Mouse (Mus musculus) adrenal gland, postnatal 25 days (tissue): ENCODE results near the gene Abca9. TPM values are rescaled to one million over a fixed set of nuclear protein-coding genes. Genes with fewer than 3 reads are reported as not detected.

Source experiments
- DNase-seq: peaks from one replicate; pipeline ENCODE4 v3.0.0; 2021; ENCODE audit warnings: mixed read lengths
- long read RNA-seq: library from polyadenylated mRNA; stranded (forward); transcript quantifications from one replicate; pipeline ENCODE4 v2.0.0, GENCODE M21; 2021
- total RNA-seq: library from RNA; stranded (reverse); gene quantifications from 2 replicates; pipeline ENCODE4 v1.2.3, GENCODE M21; 2021

The Abca9 gene
- total RNA-seq: 10.4 and 13.3 TPM in 2 replicates
- long read RNA-seq, partial matches to known transcripts: 2 of 2 reads
- long read RNA-seq, other reads (novel, unspliced or antisense): 0 of 2 reads

- no peak for DNase-seq
Measured at GRCm38 (mm10) chr11:110167459-110168251, at the start of gene Abca9. TSS of gene Abca9 (minus strand) at chr11:110168196.

GRCm38 (mm10) chr11:110217118-110217517 lies 49.1 kb upstream of the Abca9 start:
- DNase-seq: no peak

GRCm38 (mm10) chr11:110203930-110204329 lies 35.9 kb upstream of the Abca9 start:
- DNase-seq: no peak

GRCm38 (mm10) chr11:110198882-110199281 lies 30.9 kb upstream of the Abca9 start:
- DNase-seq: no peak

GRCm38 (mm10) chr11:110196561-110197306 lies 28.7 kb upstream of the Abca9 start:
- no peak for DNase-seq

- no peak for DNase-seq
Measured at GRCm38 (mm10) chr11:110195310-110195709, 27.3 kb upstream of the Abca9 start.

- no peak for DNase-seq
Measured at GRCm38 (mm10) chr11:110171212-110171611, 3.2 kb upstream of the Abca9 start.

GRCm38 (mm10) chr11:110165822-110166221 lies 2.2 kb downstream of the Abca9 start:
- no peak for DNase-seq

- DNase-seq: no peak
Measured at GRCm38 (mm10) chr11:110165409-110165808, 2.6 kb downstream of the Abca9 start.

GRCm38 (mm10) chr11:110157059-110157458 lies 10.9 kb downstream of the Abca9 start:
- no peak for DNase-seq

- no peak for DNase-seq
Measured at GRCm38 (mm10) chr11:110155985-110156384, 12.0 kb downstream of the Abca9 start.

GRCm38 (mm10) chr11:110147640-110148039 lies 20.4 kb downstream of the Abca9 start:
- DNase-seq: no peak

GRCm38 (mm10) chr11:110145421-110145820 lies 22.6 kb downstream of the Abca9 start:
- DNase-seq: no peak

GRCm38 (mm10) chr11:110130760-110131159 lies 37.2 kb downstream of the Abca9 start:
- DNase-seq: no peak

GRCm38 (mm10) chr11:110111137-110111536 lies 56.9 kb downstream of the Abca9 start:
- DNase-seq: no peak

GRCm38 (mm10) chr11:110101437-110101836 lies 66.6 kb downstream of the Abca9 start:
- DNase-seq: no peak

- DNase-seq: no peak
Measured at GRCm38 (mm10) chr11:110098901-110099300, 69.1 kb downstream of the Abca9 start.

- no peak for DNase-seq
Measured at GRCm38 (mm10) chr11:110097465-110097864, 70.5 kb downstream of the Abca9 start.

- no peak for DNase-seq
Measured at GRCm38 (mm10) chr11:110095858-110096257, 72.1 kb downstream of the Abca9 start, which contains the start of gene Abca8a. TSS of gene Abca8a (minus strand) at chr11:110095978.

- no peak for DNase-seq
Measured at GRCm38 (mm10) chr11:110094846-110095380, 73.1 kb downstream of the Abca9 start.

GRCm38 (mm10) chr11:110094236-110094635 lies 73.8 kb downstream of the Abca9 start:
- no peak for DNase-seq

- no peak for DNase-seq
Measured at GRCm38 (mm10) chr11:110091328-110091727, 76.7 kb downstream of the Abca9 start.

GRCm38 (mm10) chr11:110072158-110072557 lies 95.8 kb downstream of the Abca9 start:
- DNase-seq: no peak
